Mouse (Mus musculus) MEL (cell line): ENCODE measurements around the gene N4bp2l1. TPM values are rescaled to one million over a fixed set of nuclear protein-coding genes. Genes with fewer than 3 reads are reported as not detected.
A peak's percentile ranks its signal among the peaks of the same experiment; 100 is the strongest.

Source experiments
- DNase-seq: peaks from one replicate; pipeline ENCODE4 v3.0.0; 2011; ENCODE audit warnings: low read depth, low spot score
- H3K27ac ChIP-seq: 2 replicates; pipeline ENCODE4 v1.5.1; 2012; ENCODE audit warnings: low read depth, mild to moderate bottlenecking, control low read depth, low read length, moderate library complexity; ENCODE audit not compliant: control insufficient read depth
- H3K27me3 ChIP-seq, 2 experiments: fragments of 150-350 bp in 1 of 2; sonication (generic) in 1 of 2; 2 replicates each; pipeline ENCODE4 v1.6.1; 2012; ENCODE audit warnings: low read length in 2 of 2, mild to moderate bottlenecking in 2 of 2, improper control_type of control experiment in 1 of 2, moderate library complexity in 1 of 2; ENCODE audit not compliant: insufficient read depth in 2 of 2, control insufficient read depth in 1 of 2
- H3K36me3 ChIP-seq, 2 experiments: 2 replicates each; pipeline ENCODE4 v1.6.1; 2012 to 2014; ENCODE audit warnings: low read length in 2 of 2, improper control_type of control experiment in 1 of 2, inconsistent platforms in 1 of 2, mild to moderate bottlenecking in 1 of 2; ENCODE audit not compliant: insufficient read depth in 2 of 2, control insufficient read depth in 1 of 2
- H3K4me1 ChIP-seq, 2 experiments: fragments of 150-350 bp in 1 of 2; sonication (generic) in 1 of 2; 2 replicates each; pipeline ENCODE4 v1.6.1; 2012; ENCODE audit warnings: low read length in 2 of 2, improper control_type of control experiment in 1 of 2, mild to moderate bottlenecking in 1 of 2; ENCODE audit not compliant: insufficient read depth in 2 of 2, control insufficient read depth in 1 of 2
- H3K4me3 ChIP-seq, 2 experiments: fragments of 150-350 bp in 1 of 2; sonication (generic) in 1 of 2; 2 replicates each; pipeline ENCODE4 v1.5.1; 2012; ENCODE audit warnings: low read depth in 2 of 2, low read length in 2 of 2, mild to moderate bottlenecking in 2 of 2, moderate library complexity in 2 of 2, control low read depth in 1 of 2, improper control_type of control experiment in 1 of 2; ENCODE audit not compliant: control insufficient read depth in 1 of 2, insufficient read depth in 1 of 2
- H3K79me2 ChIP-seq: 2 replicates; pipeline ENCODE4 v1.6.1; 2012; ENCODE audit warnings: mild to moderate bottlenecking, low read length, moderate library complexity; ENCODE audit not compliant: control insufficient read depth, poor library complexity, insufficient read depth
- H3K9ac ChIP-seq: 2 replicates; pipeline ENCODE4 v1.6.1; 2012; ENCODE audit warnings: low read depth, mild to moderate bottlenecking, control low read depth, low read length, moderate library complexity; ENCODE audit not compliant: control insufficient read depth, poor library complexity, severe bottlenecking
- H3K9me3 ChIP-seq: fragments of 150-350 bp; sonication (generic); replicated peaks from 2 replicates; pipeline ENCODE4 v1.6.1; 2012; ENCODE audit warnings: mild to moderate bottlenecking, low read length, improper control_type of control experiment, moderate library complexity; ENCODE audit not compliant: insufficient read depth
- CHD2 ChIP-seq: IDR thresholded peaks from 2 replicates; pipeline ENCODE4 v1.6.1; 2011; ENCODE audit warnings: low read length, improper control_type of control experiment
- EP300 ChIP-seq, 2 experiments: IDR thresholded peaks; 2 replicates each; pipeline ENCODE4 v1.6.1; 2011; ENCODE audit warnings: improper control_type of control experiment in 2 of 2, low read length in 2 of 2, low read depth in 1 of 2, mild to moderate bottlenecking in 1 of 2
- GABPA ChIP-seq: IDR thresholded peaks from 2 replicates; pipeline ENCODE4 v1.6.1; 2012; ENCODE audit warnings: low read depth, mild to moderate bottlenecking, inconsistent platforms, low read length, improper control_type of control experiment, moderate library complexity
- GATA1 ChIP-seq: IDR thresholded peaks from 2 replicates; pipeline ENCODE4 v1.6.1; 2011; ENCODE audit warnings: low read depth, low read length, improper control_type of control experiment
- HCFC1 ChIP-seq: IDR thresholded peaks from 2 replicates; pipeline ENCODE4 v1.6.1; 2012; ENCODE audit warnings: low read depth, mild to moderate bottlenecking, inconsistent platforms, low read length, improper control_type of control experiment, moderate library complexity
- KAT2A ChIP-seq: conservative IDR thresholded peaks from 2 replicates; pipeline ENCODE4 v1.6.1; 2012; ENCODE audit warnings: low read depth, low read length, improper control_type of control experiment, inconsistent platforms
- MAFK ChIP-seq: IDR thresholded peaks from 2 replicates; pipeline ENCODE4 v1.6.1; 2011; ENCODE audit warnings: low read depth, mild to moderate bottlenecking, low read length, improper control_type of control experiment, borderline replicate concordance
- MAX ChIP-seq: IDR thresholded peaks from 2 replicates; pipeline ENCODE4 v1.6.1; 2011; ENCODE audit warnings: low read length, improper control_type of control experiment
- MXI1 ChIP-seq: IDR thresholded peaks from 2 replicates; pipeline ENCODE4 v1.6.1; 2011; ENCODE audit warnings: mild to moderate bottlenecking, low read depth, low read length, improper control_type of control experiment
- NELFE ChIP-seq: IDR thresholded peaks from 2 replicates; pipeline ENCODE4 v1.6.1; 2011; ENCODE audit warnings: low read depth, low read length, improper control_type of control experiment
- POLR2A ChIP-seq, 2 experiments: IDR thresholded peaks; 2 replicates each; pipeline ENCODE4 v1.6.1; 2011 to 2012; ENCODE audit warnings: low read length in 2 of 2, mild to moderate bottlenecking in 2 of 2, control low read depth in 1 of 2, improper control_type of control experiment in 1 of 2, low read depth in 1 of 2, moderate library complexity in 1 of 2; ENCODE audit not compliant: control insufficient read depth in 1 of 2, insufficient read depth in 1 of 2, poor library complexity in 1 of 2
- POLR2AphosphoS2 ChIP-seq: IDR thresholded peaks from 2 replicates; pipeline ENCODE4 v1.6.1; 2011; ENCODE audit warnings: low read length, improper control_type of control experiment
- RCOR1 ChIP-seq: IDR thresholded peaks from 2 replicates; pipeline ENCODE4 v1.6.1; 2012; ENCODE audit warnings: low read depth, mild to moderate bottlenecking, inconsistent platforms, low read length, improper control_type of control experiment
- SIN3A ChIP-seq: IDR thresholded peaks from 2 replicates; pipeline ENCODE4 v1.6.1; 2012; ENCODE audit warnings: low read length, improper control_type of control experiment, inconsistent platforms
- SMC3 ChIP-seq: IDR thresholded peaks from 2 replicates; pipeline ENCODE4 v1.6.1; 2011; ENCODE audit warnings: low read depth, low read length, improper control_type of control experiment
- TCF12 ChIP-seq: IDR thresholded peaks from 2 replicates; pipeline ENCODE4 v1.6.1; 2014; ENCODE audit warnings: low read depth, mild to moderate bottlenecking, inconsistent platforms, low read length, improper control_type of control experiment, moderate library complexity
- UBTF ChIP-seq: IDR thresholded peaks from 2 replicates; pipeline ENCODE4 v1.6.1; 2012; ENCODE audit warnings: low read depth, mild to moderate bottlenecking, inconsistent platforms, low read length, improper control_type of control experiment, moderate library complexity, borderline replicate concordance; ENCODE audit not compliant: insufficient read depth
- ZKSCAN1 ChIP-seq: IDR thresholded peaks from 2 replicates; pipeline ENCODE4 v1.6.1; 2012; ENCODE audit warnings: low read depth, mild to moderate bottlenecking, inconsistent platforms, low read length, improper control_type of control experiment, moderate library complexity
- ZMIZ1 ChIP-seq: IDR thresholded peaks from 2 replicates; pipeline ENCODE4 v1.6.1; 2012; ENCODE audit warnings: low read depth, mild to moderate bottlenecking, inconsistent platforms, low read length, improper control_type of control experiment, moderate library complexity
- ZNF384 ChIP-seq: IDR thresholded peaks from 2 replicates; pipeline ENCODE4 v1.6.1; 2012; ENCODE audit warnings: low read depth, mild to moderate bottlenecking, inconsistent platforms, low read length, improper control_type of control experiment
- polyA plus RNA-seq, 2 experiments: library from polyadenylated mRNA; stranded (reverse) in 1 of 2; unstranded in 1 of 2; fragments of >175 nt in 1 of 2; fragments of >200 nt in 1 of 2; gene quantifications; 2 replicates each; pipeline versions ENCODE4 v1.2.1 to v1.2.4; 2012; ENCODE audit warnings: low replicate concordance in 2 of 2, low read depth in 1 of 2; ENCODE audit not compliant: insufficient read length in 2 of 2, insufficient read depth in 1 of 2, missing spikeins in 1 of 2
- total RNA-seq: library from RNA; depleted of rRNA; stranded (reverse); fragments of 300-350 nt; gene quantifications from 2 replicates; pipeline ENCODE4 v1.2.3, GENCODE M21; 2012

The N4bp2l1 gene
- total and polyA plus RNA-seq, 3 experiments, result 2.6 to 15.0 TPM; not detected in 1

GRCm38 (mm10) chr5:150618599-150619355, 21.8 kb upstream of the N4bp2l1 start:
- Histone ChIP-seq H3K79me2 (no peaks in the 10 kb centered on the region), H3K4me3 (no peak overlapping the region), H3K9ac (no peak overlapping the region), H3K36me3 (peaks cover 0 to 23% of the 10 kb centered on the region in 2 experiments; a peak in 2 of 4 replicates), H3K27me3 (no peaks in the 10 kb centered on the region), H3K27ac (no peak overlapping the region), H3K9me3 (no peaks in the 10 kb centered on the region), H3K4me1 (peaks cover 6 to 16% of the 10 kb centered on the region in 2 experiments; a peak in 3 of 4 replicates)
- TF ChIP-seq UBTF, result no peak
- TF ChIP-seq POLR2AphosphoS2, result peak; percentile 28; the same call in 1 of the 2 replicates
- TF ChIP-seq ZMIZ1, result no peak
- DNase-seq, result no peak

GRCm38 (mm10) chr5:150616731-150617130, 19.7 kb upstream of the N4bp2l1 start:
- H3K27ac ChIP-seq, result no peak overlapping the region
- H3K9me3 ChIP-seq, result no peaks in the 10 kb centered on the region
- DNase-seq, result no peak
- H3K9ac ChIP-seq, result no peak overlapping the region
- no peaks in the 10 kb centered on the region for H3K27me3 ChIP-seq
- H3K79me2 ChIP-seq, result no peaks in the 10 kb centered on the region
- H3K36me3 ChIP-seq, result peaks cover 0 to 7% of the 10 kb centered on the region in 2 experiments; a peak in 3 of 4 replicates
- H3K4me3 ChIP-seq, result no peak overlapping the region
- H3K4me1 ChIP-seq, result peaks cover 3% of the 10 kb centered on the region in 2 experiments; a peak in 1 of 4 replicates
- TF ChIP-seq MAX (no peak), ZNF384 (no peak), KAT2A (no peak), TCF12 (no peak), MXI1 (no peak), ZKSCAN1 (no peak), MAFK (no peak), RCOR1 (no peak), SMC3 (no peak)

- H3K9me3 ChIP-seq, result no peaks in the 10 kb centered on the region
- no peak overlapping the region for H3K4me3 ChIP-seq
- no peak for DNase-seq
- H3K27me3 ChIP-seq, result no peaks in the 10 kb centered on the region
- peaks cover 0 to 2% of the 10 kb centered on the region in 2 experiments; a peak in 2 of 4 replicates for H3K36me3 ChIP-seq
- TF ChIP-seq SIN3A (no peak), GABPA (no peak), KAT2A (no peak), GATA1 (no peak), POLR2A (IDR thresholded peaks at IDR 0.05; ENCODE audit: control insufficient read depth in 1 of 2, insufficient read depth in 1 of 2, low read depth in 1 of 2, low read length in 2 of 2, poor library complexity in 1 of 2) (no peak), NELFE (no peak), EP300 (IDR thresholded peaks at IDR 0.05; ENCODE audit: low read depth in 1 of 2, low read length in 2 of 2) (no peak), CHD2 (no peak), UBTF (no peak), HCFC1 (no peak)
- no peak overlapping the region for H3K9ac ChIP-seq
- H3K27ac ChIP-seq, result no peak overlapping the region
- H3K4me1 ChIP-seq, result 0 out of 4 replicates have a peak, but pooled peaks cover 0 to 1% of the 10 kb centered on the region in 2 experiments
- no peaks in the 10 kb centered on the region for H3K79me2 ChIP-seq
These were observed 19.2 kb upstream of the N4bp2l1 start for GRCm38 (mm10) chr5:150616216-150616615.
